Mouse (Mus musculus) intestine, postnatal 0 days (tissue): ENCODE measurements at regions not wholly inside any gene's neighbourhood (a gene's known extent, or its start where the extent isn't known, plus 50 kb on each side); places are given as distances from the start of the nearest gene placed in this dataset.

ENCODE experiments used
- ATAC-seq: fragments of 200-750 bp; cut with Nextera tagmentation; 2 replicates; pipeline ENCODE4 v1.8.0; 2017; ENCODE audit warnings: mild to moderate bottlenecking, moderate TSS enrichment, moderate library complexity
- H3K27ac ChIP-seq: fragments of 300-500 bp; sonication (generic); 2 replicates; pipeline ENCODE4 v1.5.1; 2014; ENCODE audit warnings: mild to moderate bottlenecking, low read depth, low read length, moderate library complexity
- H3K27me3 ChIP-seq: fragments of 300-500 bp; sonication (generic); replicated peaks from 2 replicates; pipeline ENCODE4 v1.6.1; 2014; ENCODE audit warnings: low read length, mixed read lengths; ENCODE audit not compliant: control insufficient read depth, insufficient read depth
- H3K36me3 ChIP-seq: fragments of 300-500 bp; sonication (generic); 2 replicates; pipeline ENCODE4 v1.6.1; 2014; ENCODE audit warnings: mild to moderate bottlenecking, moderate library complexity; ENCODE audit not compliant: control insufficient read depth, insufficient read depth
- H3K4me1 ChIP-seq: fragments of 300-500 bp; sonication (generic); replicated peaks from 2 replicates; pipeline ENCODE4 v1.6.1; 2014; ENCODE audit warnings: antibody characterized with exemption, low read length, mixed read lengths; ENCODE audit not compliant: control insufficient read depth, insufficient read depth
- H3K4me2 ChIP-seq: fragments of 300-500 bp; sonication (generic); replicated peaks from 2 replicates; pipeline ENCODE4 v1.6.1; 2014; ENCODE audit warnings: low read depth, mild to moderate bottlenecking, moderate library complexity
- H3K4me3 ChIP-seq: fragments of 300-500 bp; sonication (generic); 2 replicates; pipeline ENCODE4 v1.5.1; 2014; ENCODE audit warnings: low read depth, low read length
- H3K9ac ChIP-seq: fragments of 300-500 bp; sonication (generic); 2 replicates; pipeline ENCODE4 v1.6.1; 2014; ENCODE audit warnings: mild to moderate bottlenecking, low read depth, low read length
- H3K9me3 ChIP-seq: fragments of 300-500 bp; sonication (generic); 2 replicates; pipeline ENCODE4 v1.6.1; 2016; ENCODE audit warnings: mixed run types; ENCODE audit not compliant: control insufficient read depth
- CTCF ChIP-seq: sonication (generic); IDR thresholded peaks from 2 replicates; pipeline ENCODE4 v1.5.1; 2016; ENCODE audit warnings: low read depth, mild to moderate bottlenecking, control low read depth, antibody characterized with exemption, moderate library complexity
- WGBS: fragments of 180-500 bp; shearing (Covaris S2); extraction: QIAGEN DNeasy Blood & Tissue Kit; methylation state at CpG from one replicate; pipeline ENCODE4 v1.1.7; 2014; 5-methylcytosine and 5-hydroxymethylcytosine counted together

DNA sequence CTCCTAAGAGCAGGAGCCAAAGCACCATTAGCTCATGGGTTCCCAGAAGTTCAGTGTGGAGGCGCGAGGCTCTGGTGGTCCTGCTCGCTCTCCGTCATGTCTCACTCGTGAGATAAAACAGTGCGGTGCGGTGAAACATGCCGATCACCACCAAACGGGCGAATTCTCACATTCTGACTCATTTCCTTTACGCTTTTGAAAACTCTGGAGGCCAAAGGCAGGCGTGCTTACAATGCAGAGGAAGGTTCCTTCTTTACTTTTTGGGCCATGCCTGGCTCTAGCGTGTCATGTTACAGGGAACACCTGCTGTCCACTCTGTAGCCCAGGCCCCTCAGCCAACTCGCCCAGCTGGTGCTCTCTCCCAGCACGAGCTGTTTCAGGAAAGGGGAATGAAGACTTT, 225.4 kb downstream of the Icos start:
- Histone ChIP-seq H3K4me1 (no peaks in the 10 kb centered on the region), H3K4me3 (no peak overlapping the region), H3K4me2 (no peak overlapping the region), H3K27ac (no peak overlapping the region), H3K36me3 (no peaks in the 10 kb centered on the region), H3K9ac (no peak overlapping the region), H3K27me3 (no peaks in the 10 kb centered on the region), H3K9me3 (no peaks in the 10 kb centered on the region)
- no peak for TF ChIP-seq CTCF
- no peak for ATAC-seq
- WGBS = 30% methylated on average over 15 of the region's 15 CpGs

DNA sequence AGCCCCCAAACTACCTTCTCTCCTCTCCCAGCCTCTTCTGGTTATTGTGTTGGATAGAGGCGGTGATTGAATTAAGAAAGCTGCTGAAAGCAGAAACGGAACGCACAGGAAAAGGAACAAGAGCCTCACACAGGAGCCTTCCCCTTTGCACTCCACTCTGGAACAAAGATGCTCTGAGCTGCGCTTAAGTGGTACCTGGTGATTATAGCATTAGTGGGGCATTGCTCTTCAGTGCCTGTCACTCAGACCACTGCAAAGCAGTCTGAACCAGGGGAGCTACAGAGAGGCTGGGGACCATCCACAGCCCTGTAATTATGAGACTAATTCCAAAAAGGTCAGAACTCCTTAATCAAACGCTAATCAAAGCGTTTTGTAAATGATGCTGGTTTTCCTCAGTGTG, 225.9 kb downstream of the Icos start:
- no peak for ATAC-seq
- no peak overlapping the region for H3K4me2 ChIP-seq
- no peaks in the 10 kb centered on the region for H3K36me3 ChIP-seq
- no peaks in the 10 kb centered on the region for H3K4me1 ChIP-seq
- WGBS = 45% methylated on average over 6 of the region's 6 CpGs
- no peaks in the 10 kb centered on the region for H3K27me3 ChIP-seq
- no peak overlapping the region for H3K9ac ChIP-seq
- no peak overlapping the region for H3K27ac ChIP-seq
- no peak for TF ChIP-seq CTCF
- no peak overlapping the region for H3K4me3 ChIP-seq
- H3K9me3 ChIP-seq = no peaks in the 10 kb centered on the region

DNA sequence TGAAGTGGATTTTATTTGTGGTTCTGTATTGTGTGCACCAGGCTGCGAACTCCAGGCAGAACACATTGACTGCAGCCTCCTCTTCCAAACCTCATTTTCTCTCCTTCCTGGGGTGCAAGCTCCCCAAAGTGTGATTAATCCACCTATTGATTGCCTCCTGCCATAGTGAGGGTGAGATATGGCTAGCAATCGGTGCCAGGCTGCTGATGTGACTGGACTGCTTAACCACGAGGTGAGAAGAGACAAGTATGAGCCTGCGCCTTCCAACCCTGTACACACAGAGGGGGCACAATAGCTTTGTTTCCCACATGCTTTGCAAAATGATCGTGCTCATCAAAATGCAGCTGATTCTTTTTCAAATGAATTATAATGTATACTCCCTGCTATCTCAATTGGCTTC, 227.4 kb downstream of the Icos start:
- Histone ChIP-seq H3K36me3 (no peaks in the 10 kb centered on the region), H3K9me3 (no peaks in the 10 kb centered on the region), H3K9ac (no peak overlapping the region), H3K4me2 (no peak overlapping the region), H3K27me3 (no peaks in the 10 kb centered on the region), H3K4me1 (no peaks in the 10 kb centered on the region), H3K4me3 (no peak overlapping the region), H3K27ac (no peak overlapping the region)
- WGBS = 83% methylated on average over 5 of the region's 5 CpGs
- no peak for TF ChIP-seq CTCF
- no peak for ATAC-seq

DNA sequence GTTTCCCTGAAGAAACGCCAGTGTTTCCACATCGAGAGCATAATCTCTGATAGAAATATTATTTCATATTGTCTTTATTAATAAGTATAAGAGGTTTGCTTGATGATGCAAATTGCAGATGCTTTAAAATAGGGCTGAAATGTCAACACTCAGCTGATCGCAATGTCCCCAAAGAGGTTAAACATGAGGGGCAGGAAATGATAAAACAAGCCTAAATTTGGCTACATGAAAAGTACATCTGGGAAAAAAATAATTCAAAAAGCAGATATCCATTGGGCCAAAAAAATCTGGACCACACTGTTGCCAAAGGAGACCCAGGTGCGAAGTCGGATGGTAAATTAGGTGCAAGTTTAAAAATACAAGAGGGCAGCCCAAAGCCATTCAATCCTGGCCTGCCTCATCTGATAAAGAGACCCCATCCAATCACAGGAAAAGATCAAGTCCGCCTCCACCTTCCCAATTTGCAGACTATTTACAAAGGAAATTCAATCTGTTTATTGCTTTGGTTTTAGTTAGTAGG, 229.2 kb downstream of the Icos start:
- Histone ChIP-seq H3K9me3 (no peaks in the 10 kb centered on the region), H3K4me1 (no peaks in the 10 kb centered on the region), H3K27me3 (no peaks in the 10 kb centered on the region), H3K4me3 (no peak overlapping the region), H3K4me2 (no peak overlapping the region), H3K36me3 (no peaks in the 10 kb centered on the region), H3K27ac (no peak overlapping the region), H3K9ac (no peak overlapping the region)
- no peak for TF ChIP-seq CTCF
- ATAC-seq = no peak
- 88% methylated on average over 6 of the region's 6 CpGs for WGBS

DNA sequence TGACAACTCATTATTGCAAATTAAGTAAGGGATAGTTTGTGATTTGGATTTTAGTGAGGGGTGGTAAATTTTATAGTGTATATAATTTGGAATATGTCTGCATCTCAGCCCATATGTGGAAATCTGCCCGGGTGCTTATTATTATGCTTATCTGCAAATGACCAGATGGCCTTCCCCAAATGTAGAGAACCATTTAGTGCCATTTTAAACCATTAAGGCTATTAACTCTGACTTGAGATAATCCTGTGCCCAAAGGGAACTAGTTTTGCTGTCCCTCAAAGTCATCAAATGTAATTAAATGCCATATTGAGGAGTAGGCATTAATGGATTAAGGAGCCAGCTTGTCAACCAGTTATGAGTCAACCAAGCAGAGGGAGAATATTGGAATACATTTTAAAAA, 230.7 kb downstream of the Icos start:
- no peak overlapping the region for H3K27ac ChIP-seq
- 83% methylated on average over 1 of the region's 1 CpGs for WGBS

DNA sequence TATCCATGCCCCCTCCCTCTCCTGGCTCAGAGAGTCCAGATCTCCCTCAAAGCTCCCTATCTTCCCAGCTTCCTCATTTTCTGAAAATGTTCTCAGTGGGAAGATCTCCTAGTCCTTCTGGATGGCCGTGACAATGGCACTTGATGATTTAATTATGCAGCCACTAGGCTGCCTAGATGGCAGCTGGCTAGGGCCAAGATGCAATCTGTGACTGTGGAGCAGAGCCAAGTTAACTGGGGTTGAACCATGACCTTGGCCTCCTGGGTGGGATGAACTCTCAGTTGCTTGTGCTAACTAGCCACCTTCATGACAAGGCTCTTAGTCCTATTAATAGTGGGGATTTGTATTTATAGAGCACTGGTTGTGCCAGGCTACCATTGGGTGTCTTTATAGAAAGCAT, 243.4 kb downstream of the Icos start:
- Histone ChIP-seq H3K9ac (no peak overlapping the region), H3K4me1 (no peaks in the 10 kb centered on the region), H3K4me2 (no peak overlapping the region), H3K36me3 (no peaks in the 10 kb centered on the region), H3K4me3 (no peak overlapping the region), H3K27me3 (no peaks in the 10 kb centered on the region), H3K9me3 (no peaks in the 10 kb centered on the region), H3K27ac (no peak overlapping the region)
- WGBS = 50% methylated on average over 1 of the region's 1 CpGs
- TF ChIP-seq CTCF = no peak
- no peak for ATAC-seq

More for the DNA sequence above, 230.7 kb downstream of the Icos start:
- no peak for ATAC-seq
- no peak overlapping the region for H3K4me3 ChIP-seq
- H3K4me2 ChIP-seq = no peak overlapping the region
- H3K27me3 ChIP-seq = no peaks in the 10 kb centered on the region
- no peaks in the 10 kb centered on the region for H3K4me1 ChIP-seq
- no peak overlapping the region for H3K9ac ChIP-seq
- H3K36me3 ChIP-seq = no peaks in the 10 kb centered on the region
- no peak for TF ChIP-seq CTCF
- H3K9me3 ChIP-seq = no peaks in the 10 kb centered on the region

DNA sequence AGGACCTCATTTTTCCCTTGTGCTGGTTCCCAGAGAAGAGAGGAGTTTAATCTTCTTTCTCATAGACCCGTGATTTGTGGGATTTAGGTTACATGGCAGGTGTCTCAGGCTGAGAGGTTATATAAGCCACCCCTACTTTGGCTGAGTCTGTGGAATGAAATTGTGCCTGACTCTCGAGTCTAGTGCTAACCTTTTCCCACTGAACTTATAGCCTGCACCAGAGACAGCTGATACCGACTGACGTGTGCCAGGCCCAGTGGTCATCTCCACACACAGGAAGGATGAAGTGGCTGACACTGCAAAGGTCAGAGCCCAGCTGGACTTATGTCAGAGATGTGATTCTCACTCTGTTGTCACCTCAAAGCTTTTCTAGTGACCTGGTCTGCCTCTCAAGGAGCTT, 251.2 kb downstream of the Icos start:
- no peak for TF ChIP-seq CTCF
- no peaks in the 10 kb centered on the region for H3K36me3 ChIP-seq
- H3K9me3 ChIP-seq = no peaks in the 10 kb centered on the region
- H3K4me1 ChIP-seq = no peaks in the 10 kb centered on the region
- no peak for ATAC-seq
- H3K27me3 ChIP-seq = no peaks in the 10 kb centered on the region
- 61% methylated on average over 4 of the region's 4 CpGs for WGBS
- H3K4me3 ChIP-seq = no peak overlapping the region
- no peak overlapping the region for H3K27ac ChIP-seq
- no peak overlapping the region for H3K4me2 ChIP-seq
- no peak overlapping the region for H3K9ac ChIP-seq
